Mouse (Mus musculus) ovary, postnatal 36 days (tissue): Measurements from ENCODE around the gene Rrbp1.

Experiments used
- DNase-seq: peaks from one replicate; pipeline ENCODE4 v3.0.0; 2022; ENCODE audit warnings: low spot score, mixed read lengths

The Rrbp1 gene

GRCm38 (mm10) chr2:144005166-144005955, 5.7 kb downstream of the Rrbp1 start:
- no peak for DNase-seq

GRCm38 (mm10) chr2:144003544-144003943, 7.5 kb downstream of the Rrbp1 start:
- peak; percentile 40 for DNase-seq

- no peak for DNase-seq
Measured at GRCm38 (mm10) chr2:144002229-144002984, 8.7 kb downstream of the Rrbp1 start.

- DNase-seq = no peak
Measured at GRCm38 (mm10) chr2:143992977-143993376, 18.1 kb downstream of the Rrbp1 start.

- DNase-seq = no peak
Measured at GRCm38 (mm10) chr2:143991964-143992672, 18.9 kb downstream of the Rrbp1 start.

GRCm38 (mm10) chr2:143990997-143991396, 20.1 kb downstream of the Rrbp1 start:
- no peak for DNase-seq

- no peak for DNase-seq
Measured at GRCm38 (mm10) chr2:143988016-143988415, 23.0 kb downstream of the Rrbp1 start.

- no peak for DNase-seq
Measured at GRCm38 (mm10) chr2:143987485-143987884, 23.6 kb downstream of the Rrbp1 start.

- no peak for DNase-seq
Measured at GRCm38 (mm10) chr2:143983482-143983881, 27.6 kb downstream of the Rrbp1 start.

GRCm38 (mm10) chr2:143982901-143983300, 28.2 kb downstream of the Rrbp1 start:
- DNase-seq = no peak

- DNase-seq = no peak
Measured at GRCm38 (mm10) chr2:143982152-143982551, 28.9 kb downstream of the Rrbp1 start.

GRCm38 (mm10) chr2:143980781-143981398, 30.2 kb downstream of the Rrbp1 start:
- DNase-seq = peak; percentile 64

- DNase-seq = no peak
Measured at GRCm38 (mm10) chr2:143978444-143979147, 32.5 kb downstream of the Rrbp1 start.

- DNase-seq = no peak
Measured at GRCm38 (mm10) chr2:143975146-143975649, 35.9 kb downstream of the Rrbp1 start.

GRCm38 (mm10) chr2:143973161-143973560, 37.9 kb downstream of the Rrbp1 start:
- DNase-seq = no peak

- no peak for DNase-seq
Measured at GRCm38 (mm10) chr2:143971887-143972286, 39.2 kb downstream of the Rrbp1 start.

GRCm38 (mm10) chr2:143970841-143971240, 40.2 kb downstream of the Rrbp1 start:
- no peak for DNase-seq

GRCm38 (mm10) chr2:143969260-143969659, 41.8 kb downstream of the Rrbp1 start:
- no peak for DNase-seq

- no peak for DNase-seq
Measured at GRCm38 (mm10) chr2:143963318-143963717, 47.7 kb downstream of the Rrbp1 start.

- no peak for DNase-seq
Measured at GRCm38 (mm10) chr2:143962192-143962591, 48.9 kb downstream of the Rrbp1 start.

- DNase-seq = no peak
Measured at GRCm38 (mm10) chr2:143955746-143956145, 55.3 kb downstream of the Rrbp1 start.
